Mouse (Mus musculus) CD4-positive, CD25-positive, alpha-beta regulatory T cell, adult 4 months (primary cell): ENCODE results near the gene Oas1d. TPM values are rescaled to one million over a fixed set of nuclear protein-coding genes. Genes with fewer than 3 reads are reported as not detected.

Source experiments
- polyA plus RNA-seq, 2 experiments: library from polyadenylated mRNA; unstranded; fragments of 100-300 nt; shearing (Covaris generic); gene quantifications; one replicate each; pipeline ENCODE4 v1.2.1; 2017

Oas1d gene
- polyA plus RNA-seq, 2 experiments from 2014 or later = not detected

Other genes starting within 250 kb of the Oas1d start
- gene Dtx1, start 202.6 kb upstream of the Oas1d start, polyA plus RNA-seq = 10 to 100 TPM; 33.4 to 47.7 TPM
- 1 to 10 TPM; 1.6 to 3.6 TPM for gene Oas2, start 164.7 kb upstream of the Oas1d start, polyA plus RNA-seq
- 10 to 100 TPM; 12.9 to 24.4 TPM for gene Oas3, start 136.9 kb upstream of the Oas1d start, polyA plus RNA-seq
- gene Oas1e, start 119.0 kb upstream of the Oas1d start, polyA plus RNA-seq = not detected
- 10 to 100 TPM; 16.2 to 19.2 TPM for gene Oas1c, start 102.0 kb upstream of the Oas1d start, polyA plus RNA-seq
- gene Oas1f, start 67.2 kb upstream of the Oas1d start, polyA plus RNA-seq = not detected
- not detected for gene Oas1h, start 53.1 kb upstream of the Oas1d start, polyA plus RNA-seq
- gene Oas1g, start 26.9 kb upstream of the Oas1d start, polyA plus RNA-seq = 1 to 10 TPM in 1 of 2 experiments, not detected in 1; 1.2 TPM
- 10 to 100 TPM; 44.7 to 54.6 TPM for gene Oas1a, start 7.0 kb upstream of the Oas1d start, polyA plus RNA-seq
- gene Rph3a, start 95.6 kb downstream of the Oas1d start, polyA plus RNA-seq = not detected